Mouse (Mus musculus) CH12.LX (cell line): ENCODE measurements around the gene Tmco1. TPM values are rescaled to one million over a fixed set of nuclear protein-coding genes. Genes with fewer than 3 reads are reported as not detected.

Experiments used
- DNase-seq: peaks from one replicate; pipeline ENCODE4 v3.0.0-alpha.2; 2013; ENCODE audit errors: extremely low read depth
- H3K27ac ChIP-seq: 2 replicates; pipeline ENCODE4 v1.5.1; 2012; ENCODE audit warnings: low read depth, mild to moderate bottlenecking, control low read depth, moderate library complexity; ENCODE audit not compliant: insufficient read depth
- H3K27me3 ChIP-seq: replicated peaks from 2 replicates; pipeline ENCODE3; 2012; ENCODE audit warnings: inconsistent platforms
- H3K36me3 ChIP-seq, 2 experiments: replicated peaks in 1 of 2; 2 replicates each; pipeline versions ENCODE3 to v1.6.1; 2012; ENCODE audit warnings: inconsistent platforms in 1 of 2, low read length in 1 of 2, mild to moderate bottlenecking in 1 of 2, mixed read lengths in 1 of 2, moderate library complexity in 1 of 2; ENCODE audit not compliant: control insufficient read depth in 1 of 2, insufficient read depth in 1 of 2
- H3K4me1 ChIP-seq, 2 experiments: 2 replicates each; pipeline ENCODE4 v1.6.1; 2012; ENCODE audit warnings: inconsistent platforms in 1 of 2, moderate library complexity in 1 of 2; ENCODE audit not compliant: insufficient read depth in 2 of 2, control insufficient read depth in 1 of 2
- H3K4me2 ChIP-seq: 2 replicates; pipeline ENCODE4 v1.6.1; 2012; ENCODE audit warnings: low read depth, mild to moderate bottlenecking, control low read depth; ENCODE audit not compliant: poor library complexity, insufficient read depth, severe bottlenecking
- H3K4me3 ChIP-seq, 3 experiments: fragments of 150-350 bp in 1 of 3; sonication (generic) in 1 of 3; replicated peaks in 1 of 3; 2 replicates each; pipeline versions ENCODE3 to v1.5.1; 2011 to 2012; ENCODE audit warnings: low read depth in 2 of 3, low read length in 2 of 3, mild to moderate bottlenecking in 2 of 3, moderate library complexity in 2 of 3, control low read depth in 1 of 3, improper control_type of control experiment in 1 of 3, inconsistent platforms in 1 of 3, mixed read lengths in 1 of 3; ENCODE audit not compliant: poor library complexity in 1 of 3
- H3K79me2 ChIP-seq: replicated peaks from 2 replicates; pipeline ENCODE4 v1.6.1; 2012; ENCODE audit warnings: mild to moderate bottlenecking, moderate library complexity; ENCODE audit not compliant: control insufficient read depth, poor library complexity, insufficient read depth, severe bottlenecking; ENCODE audit errors: extremely low read depth
- H3K9ac ChIP-seq: 2 replicates; pipeline ENCODE4 v1.6.1; 2012; ENCODE audit warnings: low read depth, mild to moderate bottlenecking, control low read depth, moderate library complexity; ENCODE audit not compliant: insufficient read depth
- H3K9me3 ChIP-seq: replicated peaks from 2 replicates; pipeline ENCODE3; 2012; ENCODE audit warnings: low read length, inconsistent platforms, mixed read lengths
- BHLHE40 ChIP-seq: IDR thresholded peaks from 2 replicates; pipeline ENCODE4 v1.6.1; 2011; ENCODE audit warnings: mild to moderate bottlenecking, low read depth, low read length, improper control_type of control experiment
- CHD1 ChIP-seq: IDR thresholded peaks from 2 replicates; pipeline ENCODE4 v1.6.1; 2012; ENCODE audit warnings: low read depth, low read length, improper control_type of control experiment, inconsistent platforms
- CHD2 ChIP-seq: IDR thresholded peaks from 2 replicates; pipeline ENCODE4 v1.6.1; 2011; ENCODE audit warnings: low read length, improper control_type of control experiment
- CTCF ChIP-seq, 2 experiments: IDR thresholded peaks in 1 of 2; conservative IDR thresholded peaks in 1 of 2; 2 replicates each; pipeline ENCODE4 v1.5.1; 2011 to 2012; ENCODE audit warnings: low read depth in 2 of 2, low read length in 2 of 2, improper control_type of control experiment in 1 of 2, inconsistent platforms in 1 of 2, mild to moderate bottlenecking in 1 of 2, moderate library complexity in 1 of 2
- E2F4 ChIP-seq: IDR thresholded peaks from 2 replicates; pipeline ENCODE4 v1.6.1; 2011; ENCODE audit warnings: low read depth, low read length, improper control_type of control experiment; ENCODE audit not compliant: insufficient replicate concordance
- ELF1 ChIP-seq: IDR thresholded peaks from 2 replicates; pipeline ENCODE4 v1.6.1; 2014; ENCODE audit warnings: low read depth, mild to moderate bottlenecking, inconsistent platforms, low read length, improper control_type of control experiment
- EP300 ChIP-seq: IDR thresholded peaks from 2 replicates; pipeline ENCODE4 v1.6.1; 2011; ENCODE audit warnings: low read length, improper control_type of control experiment
- HCFC1 ChIP-seq: IDR thresholded peaks from 2 replicates; pipeline ENCODE4 v1.6.1; 2012; ENCODE audit warnings: low read depth, mild to moderate bottlenecking, inconsistent platforms, low read length, improper control_type of control experiment
- IRF4 ChIP-seq: IDR thresholded peaks from 2 replicates; pipeline ENCODE4 v1.6.1; 2014; ENCODE audit warnings: low read depth, mild to moderate bottlenecking, inconsistent platforms, low read length, improper control_type of control experiment
- JUND ChIP-seq: conservative IDR thresholded peaks from 2 replicates; pipeline ENCODE4 v1.6.1; 2011; ENCODE audit warnings: low read depth, low read length, improper control_type of control experiment
- KAT2A ChIP-seq: IDR thresholded peaks from 2 replicates; pipeline ENCODE4 v1.6.1; 2012; ENCODE audit warnings: low read length, improper control_type of control experiment, inconsistent platforms; ENCODE audit not compliant: insufficient replicate concordance
- MAZ ChIP-seq: IDR thresholded peaks from 2 replicates; pipeline ENCODE4 v1.6.1; 2012; ENCODE audit warnings: low read depth, mild to moderate bottlenecking, inconsistent platforms, low read length, improper control_type of control experiment, moderate library complexity
- MXI1 ChIP-seq: IDR thresholded peaks from 2 replicates; pipeline ENCODE4 v1.6.1; 2011; ENCODE audit warnings: mild to moderate bottlenecking, low read depth, low read length, improper control_type of control experiment
- MYC ChIP-seq: IDR thresholded peaks from 2 replicates; pipeline ENCODE4 v1.6.1; 2011; ENCODE audit warnings: low read depth, mild to moderate bottlenecking, improper control_type of control experiment, low read length
- NELFE ChIP-seq: IDR thresholded peaks from 2 replicates; pipeline ENCODE4 v1.6.1; 2011; ENCODE audit warnings: low read depth, low read length, improper control_type of control experiment
- POLR2A ChIP-seq: IDR thresholded peaks from 2 replicates; pipeline ENCODE4 v1.6.1; 2011; ENCODE audit warnings: low read depth, mild to moderate bottlenecking, improper control_type of control experiment, low read length
- POLR2AphosphoS2 ChIP-seq: IDR thresholded peaks from 2 replicates; pipeline ENCODE4 v1.6.1; 2011; ENCODE audit warnings: low read depth, low read length, improper control_type of control experiment
- RAD21 ChIP-seq: IDR thresholded peaks from 2 replicates; pipeline ENCODE4 v1.6.1; 2011; ENCODE audit warnings: low read depth, mild to moderate bottlenecking, low read length, improper control_type of control experiment, moderate library complexity
- SIN3A ChIP-seq: IDR thresholded peaks from 2 replicates; pipeline ENCODE4 v1.6.1; 2012; ENCODE audit warnings: low read length, improper control_type of control experiment, inconsistent platforms
- TCF12 ChIP-seq: IDR thresholded peaks from 2 replicates; pipeline ENCODE4 v1.6.1; 2014; ENCODE audit warnings: low read depth, mild to moderate bottlenecking, inconsistent platforms, low read length, improper control_type of control experiment
- UBTF ChIP-seq: IDR thresholded peaks from 2 replicates; pipeline ENCODE4 v1.6.1; 2012; ENCODE audit warnings: low read depth, mild to moderate bottlenecking, inconsistent platforms, low read length, improper control_type of control experiment, moderate library complexity
- USF2 ChIP-seq: conservative IDR thresholded peaks from 2 replicates; pipeline ENCODE4 v1.6.1; 2011; ENCODE audit warnings: low read depth, low read length, improper control_type of control experiment
- ZMIZ1 ChIP-seq: IDR thresholded peaks from 2 replicates; pipeline ENCODE4 v1.6.1; 2012; ENCODE audit warnings: low read depth, mild to moderate bottlenecking, inconsistent platforms, low read length, improper control_type of control experiment
- dilution Hi-C: fragments of 300-500 bp; cut with MboI; formaldehyde crosslinking; loops from 2 replicates; pipeline ENCODE4 v1.14.3; 2020; ENCODE audit warnings: low sequenced_read_pairs; ENCODE audit not compliant: extremely low pct_unique_long_range_greater_than_20kb, extremely low pct_ligation_motif_present
- in situ Hi-C: fragments of 300-500 bp; cut with MboI; formaldehyde crosslinking; loops from 3 replicates; pipeline ENCODE4 v1.14.3; 2019; ENCODE audit warnings: low sequenced_read_pairs, low pct_ligation_motif_present, low pct_unique_long_range_greater_than_20kb, mixed read lengths
- polyA plus RNA-seq: library from polyadenylated mRNA; unstranded; fragments of >175 nt; gene quantifications from 2 replicates; pipeline ENCODE4 v1.2.1, GENCODE M21; 2012; ENCODE audit warnings: low read depth; ENCODE audit not compliant: insufficient read length
- total RNA-seq, 2 experiments: library from RNA; depleted of rRNA; stranded (reverse); fragments of 300-350 nt in 1 of 2; fragments of >200 nt in 1 of 2; gene quantifications; 2 replicates each; pipeline ENCODE4 v1.2.3; 2012 to 2014

The Tmco1 gene
- total and polyA plus RNA-seq, 3 experiments, result 80.6 to 153 (median 127) TPM

GRCm38 (mm10) chr1:167288665-167289538 lies 19.3 kb upstream of the Tmco1 start:
- Histone ChIP-seq H3K9me3 (no peaks in the 10 kb centered on the region), H3K27me3 (no peaks in the 10 kb centered on the region), H3K9ac (no peak overlapping the region), H3K27ac (no peak overlapping the region)
- no peak for TF ChIP-seq MXI1
- no peak for TF ChIP-seq TCF12
- TF ChIP-seq BHLHE40, result no peak
- TF ChIP-seq MAZ, result no peak
- no peak for TF ChIP-seq MYC
- TF ChIP-seq, all 38 proteins: peak for 0
- no peak overlapping the region for H3K4me2 ChIP-seq
- in situ Hi-C loops (no loop called here), dilution Hi-C loops (no loop called here)
- no peak for DNase-seq
- no peaks in the 10 kb centered on the region for H3K36me3 ChIP-seq
- H3K4me3 ChIP-seq, result no peak overlapping the region
- peaks cover 7% of the 10 kb centered on the region; the same call in 1 of the 2 replicates for H3K79me2 ChIP-seq
- peaks cover 0 to 6% of the 10 kb centered on the region in 2 experiments; a peak in 2 of 4 replicates for H3K4me1 ChIP-seq

GRCm38 (mm10) chr1:167289567-167290262 lies 18.5 kb upstream of the Tmco1 start:
- dilution Hi-C loops, result no loop called here
- no peaks in the 10 kb centered on the region for H3K27me3 ChIP-seq
- no peak overlapping the region for H3K9ac ChIP-seq
- no peak overlapping the region for H3K27ac ChIP-seq
- H3K4me3 ChIP-seq, result no peak overlapping the region
- H3K9me3 ChIP-seq, result no peaks in the 10 kb centered on the region
- peaks cover 0 to 6% of the 10 kb centered on the region in 2 experiments; a peak in 2 of 4 replicates for H3K4me1 ChIP-seq
- TF ChIP-seq HCFC1 (no peak), MAZ (no peak), CHD1 (no peak)
- no peak overlapping the region for H3K4me2 ChIP-seq
- in situ Hi-C loops, result no loop called here
- H3K79me2 ChIP-seq, result no peaks in the 10 kb centered on the region
- H3K36me3 ChIP-seq, result no peaks in the 10 kb centered on the region
- no peak for DNase-seq

- no peak overlapping the region for H3K9ac ChIP-seq
- TF ChIP-seq TCF12 (no peak), HCFC1 (no peak), JUND (no peak), BHLHE40 (no peak), KAT2A (no peak), IRF4 (no peak), CTCF (conservative IDR thresholded peaks at IDR 0.05 in 1 of 2, IDR thresholded peaks at IDR 0.05 in 1 of 2; ENCODE audit: low read depth in 2 of 2, low read length in 2 of 2) (no peak), EP300 (no peak), ELF1 (no peak), MYC (no peak), RAD21 (no peak), POLR2AphosphoS2 (no peak), NELFE (no peak), CHD2 (no peak), SIN3A (no peak), UBTF (no peak), E2F4 (no peak), USF2 (no peak), ZMIZ1 (no peak), POLR2A (no peak)
- DNase-seq, result no peak
- H3K27ac ChIP-seq, result no peak overlapping the region
- no peak overlapping the region for H3K4me3 ChIP-seq
- no peaks in the 10 kb centered on the region for H3K36me3 ChIP-seq
- H3K4me1 ChIP-seq, result peaks cover 0 to 4% of the 10 kb centered on the region in 2 experiments; a peak in 2 of 4 replicates
- no peaks in the 10 kb centered on the region for H3K9me3 ChIP-seq
- no peak overlapping the region for H3K4me2 ChIP-seq
- H3K27me3 ChIP-seq, result no peaks in the 10 kb centered on the region
- dilution Hi-C loops (no loop called here), in situ Hi-C loops (no loop called here)
- no peaks in the 10 kb centered on the region for H3K79me2 ChIP-seq
Observed at GRCm38 (mm10) chr1:167290263-167290592, 17.9 kb upstream of the Tmco1 start.
